Mouse (Mus musculus) lung, postnatal 10 days (tissue): ENCODE measurements at regions not wholly inside any gene's neighbourhood (a gene's known extent, or its start where the extent isn't known, plus 50 kb on each side); places are given as distances from the start of the nearest gene placed in this dataset.
"Not testable (repeated sequence)": the region's sequence is repeated elsewhere in the genome, so short reads cannot be mapped to it uniquely, and the experiment has no call there.

Experiments used
- DNase-seq: peaks from one replicate; pipeline ENCODE4 v3.0.0; 2021

- DNase-seq = no peak
Observed at GRCm38 (mm10) chr12:114583371-114583770, 1039.7 kb downstream of the Adam6a start.

- DNase-seq = no peak
Observed at GRCm38 (mm10) chr12:114587227-114587626, 1043.5 kb downstream of the Adam6a start.

- no peak for DNase-seq
Observed at GRCm38 (mm10) chr12:114597672-114598071, 1054.0 kb downstream of the Adam6a start.

GRCm38 (mm10) chr12:114609171-114609570, 1065.5 kb downstream of the Adam6a start:
- no peak for DNase-seq

- DNase-seq = no peak
Observed at GRCm38 (mm10) chr12:114612108-114612507, 1068.4 kb downstream of the Adam6a start.

- DNase-seq = no peak
Observed at GRCm38 (mm10) chr12:114615179-114615578, 1071.5 kb downstream of the Adam6a start.

- no peak for DNase-seq
Observed at GRCm38 (mm10) chr12:114615712-114616111, 1072.0 kb downstream of the Adam6a start.

GRCm38 (mm10) chr12:114641089-114641488, 1097.4 kb downstream of the Adam6a start:
- DNase-seq = no peak

GRCm38 (mm10) chr12:114646372-114646771, 1102.7 kb downstream of the Adam6a start:
- DNase-seq = no peak

GRCm38 (mm10) chr12:114650432-114651101, 1106.9 kb downstream of the Adam6a start:
- not testable (repeated sequence) for DNase-seq

- not testable (repeated sequence) for DNase-seq
Observed at GRCm38 (mm10) chr12:114657134-114657533, 1113.4 kb downstream of the Adam6a start.
